Mouse (Mus musculus) midbrain, postnatal 0 days (tissue): Measurements from ENCODE around the gene Jag2. TPM values are rescaled to one million over a fixed set of nuclear protein-coding genes. Genes with fewer than 3 reads are reported as not detected.

ENCODE experiments used
- ATAC-seq: fragments of 200-750 bp; cut with Nextera tagmentation; 2 replicates; pipeline ENCODE4 v1.8.0; 2017; ENCODE audit warnings: moderate number of reproducible peaks, mild to moderate bottlenecking, moderate TSS enrichment, moderate library complexity; ENCODE audit not compliant: low FRiP score
- DNase-seq: peaks from one replicate; pipeline ENCODE4 v3.0.0-alpha.2; 2015; ENCODE audit warnings: low spot score
- H3K27ac ChIP-seq: fragments of 300-500 bp; sonication (generic); 2 replicates; pipeline ENCODE4 v1.5.1; 2014; ENCODE audit warnings: low read depth, mild to moderate bottlenecking, low read length, mixed read lengths
- H3K27me3 ChIP-seq: fragments of 300-500 bp; sonication (generic); 2 replicates; pipeline ENCODE4 v1.6.1; 2014; ENCODE audit warnings: low read length, control low read depth, mixed read lengths; ENCODE audit not compliant: insufficient read depth
- H3K36me3 ChIP-seq: fragments of 300-500 bp; sonication (generic); 2 replicates; pipeline ENCODE4 v1.6.1; 2014; ENCODE audit warnings: low read length, control low read depth, mixed read lengths; ENCODE audit not compliant: insufficient read depth
- H3K4me1 ChIP-seq: fragments of 300-500 bp; sonication (generic); 2 replicates; pipeline ENCODE4 v1.6.1; 2014; ENCODE audit warnings: mild to moderate bottlenecking, control low read depth, antibody characterized with exemption, low read length, mixed read lengths; ENCODE audit not compliant: insufficient read depth
- H3K4me2 ChIP-seq: fragments of 300-500 bp; sonication (generic); 2 replicates; pipeline ENCODE4 v1.6.1; 2014; ENCODE audit warnings: low read depth, mild to moderate bottlenecking, low read length, mixed read lengths; ENCODE audit not compliant: poor library complexity, severe bottlenecking
- H3K4me3 ChIP-seq: fragments of 300-500 bp; sonication (generic); 2 replicates; pipeline ENCODE4 v1.5.1; 2014; ENCODE audit warnings: low read depth, mild to moderate bottlenecking, low read length, moderate library complexity
- H3K9ac ChIP-seq: fragments of 300-500 bp; sonication (generic); replicated peaks from 2 replicates; pipeline ENCODE4 v1.6.1; 2014; ENCODE audit warnings: mild to moderate bottlenecking, low read length, moderate library complexity, mixed read lengths; ENCODE audit not compliant: poor library complexity, severe bottlenecking
- H3K9me3 ChIP-seq: fragments of 300-500 bp; sonication (generic); 2 replicates; pipeline ENCODE4 v1.6.1; 2016; ENCODE audit warnings: low read length, control low read depth
- CTCF ChIP-seq: IDR thresholded peaks from 2 replicates; pipeline ENCODE4 v1.5.1; 2016; ENCODE audit warnings: antibody characterized with exemption, mild to moderate bottlenecking
- WGBS: fragments of 180-500 bp; shearing (Covaris S2); extraction: QIAGEN DNeasy Blood & Tissue Kit; methylation state at CpG from one replicate; pipeline ENCODE4 v1.1.7; 2014; 5-methylcytosine and 5-hydroxymethylcytosine counted together
- polyA plus RNA-seq: library from polyadenylated mRNA; unstranded; fragments of >200 nt; fragmentation: Nextera tagmentation; extraction: Ambion mirVana; gene quantifications from 2 replicates; pipeline ENCODE4 v1.2.1, GENCODE M21; 2015
- total RNA-seq: library from RNA; depleted of rRNA; stranded (reverse); fragments of >200 nt; gene quantifications from 2 replicates; pipeline ENCODE4 v1.2.3, GENCODE M21; 2014

The Jag2 gene
- total and polyA plus RNA-seq, 2 experiments from 2014 or later = 12.1 to 94.6 TPM

DNA sequence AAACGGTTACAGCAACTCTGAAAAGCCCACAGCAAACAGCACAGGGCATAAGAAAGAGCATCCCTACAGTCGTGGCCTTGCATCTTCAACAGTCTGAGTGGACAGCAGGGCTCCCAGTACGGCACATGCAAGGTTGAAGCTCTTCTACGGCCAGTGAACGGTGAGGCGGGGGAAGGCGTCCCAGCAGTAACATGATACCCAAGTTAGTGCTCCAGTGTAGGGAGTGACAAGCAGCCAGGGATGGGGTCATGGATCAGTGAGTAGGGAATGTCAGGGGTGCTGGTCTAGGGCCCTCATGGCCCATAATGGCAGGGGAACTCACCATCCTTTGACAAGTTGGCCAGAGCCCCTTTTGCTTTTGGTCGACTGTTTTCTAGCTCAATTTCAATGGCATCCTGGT, 39.4 kb upstream of the Jag2 start:
- 63% methylated on average over 8 of the region's 8 CpGs for WGBS
- Histone ChIP-seq H3K4me1 (no peaks in the 10 kb centered on the region), H3K9ac (no peak overlapping the region), H3K4me2 (no peak overlapping the region), H3K27me3 (no peaks in the 10 kb centered on the region), H3K36me3 (peaks cover 88% of the 10 kb centered on the region), H3K27ac (no peak overlapping the region), H3K9me3 (no peaks in the 10 kb centered on the region), H3K4me3 (no peak overlapping the region)
- DNase-seq (no peak), ATAC-seq (no peak)
- no peak for TF ChIP-seq CTCF

DNA sequence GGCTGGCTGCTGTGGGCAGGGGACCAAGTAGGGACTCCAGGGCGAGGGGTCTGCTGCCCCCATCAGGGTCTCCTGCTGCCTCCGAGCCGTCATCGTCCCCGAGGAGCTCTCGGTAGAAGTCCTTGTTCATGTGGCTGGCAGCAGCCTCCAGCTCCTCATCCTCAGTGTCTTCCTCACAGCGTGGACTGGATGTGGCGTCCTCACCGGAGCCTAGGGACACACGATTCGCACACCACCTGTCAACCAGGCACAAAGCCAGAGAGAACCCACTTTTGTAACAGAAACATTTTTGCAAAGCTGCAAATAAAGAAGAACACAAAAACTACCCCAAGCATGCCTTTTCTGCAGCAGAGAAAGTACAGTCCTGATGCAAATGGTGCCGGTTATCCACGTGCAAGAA, 36.2 kb upstream of the Jag2 start:
- no peak overlapping the region for H3K9ac ChIP-seq
- no peak overlapping the region for H3K4me2 ChIP-seq
- no peak overlapping the region for H3K27ac ChIP-seq
- H3K9me3 ChIP-seq = no peaks in the 10 kb centered on the region
- no peaks in the 10 kb centered on the region for H3K4me1 ChIP-seq
- WGBS = 93% methylated on average over 13 of the region's 13 CpGs
- no peak overlapping the region for H3K4me3 ChIP-seq
- DNase-seq (no peak), ATAC-seq (no peak)
- H3K27me3 ChIP-seq = no peaks in the 10 kb centered on the region
- H3K36me3 ChIP-seq = peaks cover 93% of the 10 kb centered on the region
- TF ChIP-seq CTCF = no peak

DNA sequence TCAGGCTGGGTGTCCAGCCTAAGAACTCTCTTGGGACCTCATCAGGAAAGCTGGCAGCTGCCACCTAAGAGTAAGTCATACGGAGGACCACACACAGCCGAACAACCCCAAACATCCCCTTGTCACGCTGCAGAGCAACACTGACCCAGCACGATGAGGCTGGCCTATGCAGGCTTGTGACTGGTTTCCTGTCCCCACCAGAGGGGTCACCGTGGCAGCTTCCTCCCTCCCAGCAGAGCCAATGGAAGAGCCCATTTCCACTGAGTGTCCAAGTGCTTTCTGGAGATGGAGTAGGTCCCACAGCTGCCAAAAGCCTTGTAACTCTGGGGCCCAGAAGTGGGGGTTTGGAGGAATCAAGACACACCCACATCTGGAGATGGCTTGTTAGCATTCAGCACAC, 32.3 kb upstream of the Jag2 start:
- no peak overlapping the region for H3K4me2 ChIP-seq
- no peak for ATAC-seq
- TF ChIP-seq CTCF = no peak
- no peak overlapping the region for H3K27ac ChIP-seq
- no peaks in the 10 kb centered on the region for H3K27me3 ChIP-seq
- H3K4me3 ChIP-seq = no peak overlapping the region
- peaks cover 71% of the 10 kb centered on the region for H3K36me3 ChIP-seq
- no peaks in the 10 kb centered on the region for H3K9me3 ChIP-seq
- 0 out of 2 replicates have a peak overlapping the region, but pooled peaks have one; percentile 13 for H3K9ac ChIP-seq
- no peak for DNase-seq
- H3K4me1 ChIP-seq = no peaks in the 10 kb centered on the region
- WGBS = 83% methylated on average over 5 of the region's 5 CpGs

DNA sequence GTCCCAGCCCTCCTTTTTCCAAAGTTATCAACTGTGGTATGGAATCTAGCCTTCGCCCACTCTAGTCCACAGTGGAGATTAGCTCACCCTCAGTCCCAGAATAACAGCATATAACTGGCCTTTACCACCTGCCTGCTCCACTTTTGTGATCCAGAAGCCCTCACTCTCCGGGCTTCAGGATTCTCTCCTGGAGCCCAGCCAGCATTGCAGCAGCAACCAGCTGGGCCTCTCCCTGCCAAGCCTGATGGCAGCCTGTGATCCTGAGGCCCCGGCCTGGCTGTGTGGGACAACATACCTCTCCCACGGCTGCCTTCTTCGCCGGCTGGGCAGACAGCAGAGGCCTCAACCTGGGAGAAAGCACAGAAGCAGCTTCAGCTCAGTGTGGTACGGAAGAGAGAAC, 31.9 kb upstream of the Jag2 start:
- H3K9ac ChIP-seq = 0 out of 2 replicates have a peak overlapping the region, but pooled peaks have one; percentile 13
- ATAC-seq (no peak), DNase-seq (peak; percentile 42)
- no peaks in the 10 kb centered on the region for H3K27me3 ChIP-seq
- H3K4me1 ChIP-seq = no peaks in the 10 kb centered on the region
- H3K4me2 ChIP-seq = no peak overlapping the region
- H3K4me3 ChIP-seq = no peak overlapping the region
- H3K36me3 ChIP-seq = peaks cover 67% of the 10 kb centered on the region
- no peak for TF ChIP-seq CTCF
- no peaks in the 10 kb centered on the region for H3K9me3 ChIP-seq
- no peak overlapping the region for H3K27ac ChIP-seq
- WGBS = 73% methylated on average over 7 of the region's 7 CpGs

DNA sequence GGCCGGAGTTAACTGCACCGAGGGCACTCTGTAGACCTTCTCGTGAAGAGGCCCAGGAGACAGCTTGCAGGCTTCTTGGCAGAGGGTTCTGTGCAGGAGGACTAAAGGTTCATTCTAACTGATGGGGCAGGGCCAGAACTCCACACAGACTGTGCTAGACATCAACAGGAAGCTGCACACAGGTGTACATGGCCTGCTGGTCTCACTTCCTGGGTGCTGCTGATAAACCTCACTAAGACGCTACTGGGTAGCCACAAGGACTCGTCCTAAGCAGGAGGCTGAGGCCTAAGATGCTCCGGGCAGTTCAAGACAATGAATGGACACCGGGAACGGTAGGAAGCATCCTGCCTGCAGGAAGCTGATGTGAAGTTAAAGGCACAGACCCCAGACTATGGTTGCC, 29.8 kb upstream of the Jag2 start:
- no peak for DNase-seq
- Histone ChIP-seq H3K27me3 (no peaks in the 10 kb centered on the region), H3K9ac (0 out of 2 replicates have a peak overlapping the region, but pooled peaks have one; percentile 24), H3K27ac (no peak overlapping the region), H3K4me2 (no peak overlapping the region), H3K4me3 (no peak overlapping the region), H3K9me3 (no peaks in the 10 kb centered on the region), H3K36me3 (peaks cover 52% of the 10 kb centered on the region), H3K4me1 (no peaks in the 10 kb centered on the region)
- 83% methylated on average over 8 of the region's 8 CpGs for WGBS
- ATAC-seq = no peak
- no peak for TF ChIP-seq CTCF

DNA sequence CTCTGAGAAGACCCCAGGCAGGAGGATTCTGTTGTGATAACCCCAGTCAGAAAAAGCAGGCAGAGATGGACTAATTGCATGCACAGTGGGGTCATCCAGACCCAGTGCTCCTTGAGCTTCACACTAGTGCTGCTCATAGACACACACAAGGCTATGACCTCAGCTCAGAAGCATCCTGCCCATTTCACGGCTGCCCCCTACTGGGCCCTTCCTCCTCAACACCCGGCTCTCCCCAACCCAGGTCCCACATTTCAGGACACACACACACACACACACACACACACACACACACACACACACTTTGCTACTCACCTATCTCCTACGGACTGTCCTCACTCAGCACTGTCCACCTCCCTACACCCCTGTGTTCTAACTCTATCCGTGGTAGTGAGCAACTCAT, 28.7 kb upstream of the Jag2 start:
- H3K4me3 ChIP-seq = no peak overlapping the region
- no peaks in the 10 kb centered on the region for H3K27me3 ChIP-seq
- TF ChIP-seq CTCF = peak; percentile 60
- no peak overlapping the region for H3K9ac ChIP-seq
- WGBS = 47% methylated on average over 4 of the region's 4 CpGs
- H3K27ac ChIP-seq = no peak overlapping the region
- no peaks in the 10 kb centered on the region for H3K9me3 ChIP-seq
- no peak overlapping the region for H3K4me2 ChIP-seq
- peak; percentile 22; the same call in 1 of the 2 replicates for ATAC-seq
- peaks cover 41% of the 10 kb centered on the region for H3K36me3 ChIP-seq
- DNase-seq = peak; percentile 36
- no peaks in the 10 kb centered on the region for H3K4me1 ChIP-seq
